Mouse (Mus musculus) limb, embryonic 14.5 days (tissue): ENCODE data around the gene Camk2b. TPM values are rescaled to one million over a fixed set of nuclear protein-coding genes. Genes with fewer than 3 reads are reported as not detected.
"Not testable (repeated sequence)": the region's sequence is repeated elsewhere in the genome, so short reads cannot be mapped to it uniquely, and the experiment has no call there.

ENCODE experiments used
- ATAC-seq: fragments of 200-750 bp; cut with Nextera tagmentation; 2 replicates; pipeline ENCODE4 v1.8.0; 2017; ENCODE audit warnings: low read depth, moderate number of reproducible peaks, moderate TSS enrichment; ENCODE audit not compliant: low FRiP score
- DNase-seq: peaks from one replicate; pipeline ENCODE4 v3.0.0-alpha.2; 2015; ENCODE audit warnings: low spot score
- H3K27ac ChIP-seq: fragments of 300-500 bp; sonication (generic); replicated peaks from 2 replicates; pipeline ENCODE4 v1.5.1; 2014; ENCODE audit warnings: low read depth, mild to moderate bottlenecking, low read length, moderate library complexity, mixed read lengths
- H3K27me3 ChIP-seq: fragments of 300-500 bp; sonication (generic); 2 replicates; pipeline ENCODE4 v1.6.1; 2014; ENCODE audit warnings: low read length, mixed read lengths; ENCODE audit not compliant: control insufficient read depth, insufficient read depth
- H3K36me3 ChIP-seq: fragments of 300-500 bp; sonication (generic); 2 replicates; pipeline ENCODE4 v1.6.1; 2014; ENCODE audit warnings: mild to moderate bottlenecking, low read length, moderate library complexity, mixed read lengths; ENCODE audit not compliant: control insufficient read depth, insufficient read depth
- H3K4me1 ChIP-seq: fragments of 300-500 bp; sonication (generic); 2 replicates; pipeline ENCODE4 v1.6.1; 2014; ENCODE audit warnings: antibody characterized with exemption, low read length, mixed read lengths; ENCODE audit not compliant: control insufficient read depth, insufficient read depth
- H3K4me2 ChIP-seq: fragments of 300-500 bp; sonication (generic); replicated peaks from 2 replicates; pipeline ENCODE4 v1.6.1; 2014; ENCODE audit warnings: low read depth, mild to moderate bottlenecking, low read length, moderate library complexity; ENCODE audit not compliant: severe bottlenecking
- H3K4me3 ChIP-seq: fragments of 300-500 bp; sonication (generic); replicated peaks from 2 replicates; pipeline ENCODE4 v1.5.1; 2014; ENCODE audit warnings: low read length
- H3K9ac ChIP-seq: fragments of 300-500 bp; sonication (generic); 2 replicates; pipeline ENCODE4 v1.6.1; 2014; ENCODE audit warnings: mild to moderate bottlenecking, low read depth, low read length, moderate library complexity; ENCODE audit not compliant: severe bottlenecking
- H3K9me3 ChIP-seq: fragments of 300-500 bp; sonication (generic); 2 replicates; pipeline ENCODE4 v1.6.1; 2016; ENCODE audit warnings: low read length; ENCODE audit not compliant: control insufficient read depth
- POLR2A ChIP-seq: fragments of 200-500 bp; IDR thresholded peaks from 2 replicates; pipeline ENCODE4 v1.8.0; 2012; ENCODE audit warnings: inconsistent platforms, mild to moderate bottlenecking, moderate library complexity, borderline replicate concordance; ENCODE audit not compliant: insufficient read depth, insufficient read length; ENCODE audit errors: extremely low read depth
- WGBS: fragments of 180-500 bp; shearing (Covaris S2); extraction: QIAGEN DNeasy Blood & Tissue Kit; methylation state at CpG from one replicate; pipeline ENCODE4 v1.1.7; 2014; 5-methylcytosine and 5-hydroxymethylcytosine counted together
- polyA plus RNA-seq, 2 experiments: library from polyadenylated mRNA; depleted of rRNA in 1 of 2; stranded (reverse) in 1 of 2; unstranded in 1 of 2; fragments of >200 nt; fragmentation: Nextera tagmentation in 1 of 2; extraction: Ambion mirVana in 1 of 2; gene quantifications; 2 replicates each; pipeline versions ENCODE4 v1.2.1 to v1.2.3; 2012 to 2014

The Camk2b gene
- polyA plus RNA-seq, 2 experiments = 1.5 to 3.5 TPM

GRCm38 (mm10) chr11:5948546-5949250 lies 117.5 kb downstream of the Camk2b start:
- Histone ChIP-seq H3K4me2 (no peak overlapping the region), H3K27ac (no peak overlapping the region), H3K9me3 (no peaks in the 10 kb centered on the region), H3K36me3 (no peaks in the 10 kb centered on the region), H3K27me3 (no peaks in the 10 kb centered on the region), H3K9ac (no peak overlapping the region), H3K4me1 (peaks cover 9% of the 10 kb centered on the region), H3K4me3 (no peak overlapping the region)
- TF ChIP-seq POLR2A = no peak
- ATAC-seq = no peak
- 33% methylated on average over 10 of the region's 10 CpGs for WGBS
- no peak for DNase-seq

GRCm38 (mm10) chr11:5947796-5948195 lies 118.4 kb downstream of the Camk2b start:
- no peaks in the 10 kb centered on the region for H3K9me3 ChIP-seq
- no peak for TF ChIP-seq POLR2A
- H3K4me1 ChIP-seq = peaks cover 9% of the 10 kb centered on the region
- H3K4me2 ChIP-seq = no peak overlapping the region
- no peak overlapping the region for H3K9ac ChIP-seq
- no peak for ATAC-seq
- 41% methylated on average over 4 of the region's 4 CpGs for WGBS
- no peak overlapping the region for H3K27ac ChIP-seq
- no peak overlapping the region for H3K4me3 ChIP-seq
- no peaks in the 10 kb centered on the region for H3K36me3 ChIP-seq
- no peak for DNase-seq
- no peaks in the 10 kb centered on the region for H3K27me3 ChIP-seq

GRCm38 (mm10) chr11:5945096-5945495 lies 121.1 kb downstream of the Camk2b start:
- ATAC-seq (no peak), DNase-seq (no peak)
- Histone ChIP-seq H3K9ac (no peak overlapping the region), H3K27ac (no peak overlapping the region), H3K4me1 (peaks cover 9% of the 10 kb centered on the region), H3K36me3 (no peaks in the 10 kb centered on the region), H3K9me3 (no peaks in the 10 kb centered on the region), H3K27me3 (no peaks in the 10 kb centered on the region), H3K4me2 (no peak overlapping the region), H3K4me3 (no peak overlapping the region)
- WGBS = 71% methylated on average over 2 of the region's 2 CpGs
- no peak for TF ChIP-seq POLR2A

GRCm38 (mm10) chr11:5942966-5943365 lies 123.2 kb downstream of the Camk2b start:
- DNase-seq = no peak
- Histone ChIP-seq H3K9ac (no peak overlapping the region), H3K36me3 (no peaks in the 10 kb centered on the region), H3K27ac (no peak overlapping the region), H3K4me1 (no peaks in the 10 kb centered on the region), H3K4me2 (no peak overlapping the region), H3K9me3 (no peaks in the 10 kb centered on the region), H3K4me3 (no peak overlapping the region), H3K27me3 (no peaks in the 10 kb centered on the region)
- TF ChIP-seq POLR2A = no peak
- 52% methylated on average over 6 of the region's 6 CpGs for WGBS
- no peak for ATAC-seq

- not testable (repeated sequence) for H3K27ac ChIP-seq, DNase-seq, H3K4me3 ChIP-seq, H3K4me2 ChIP-seq, H3K4me1 ChIP-seq, H3K9me3 ChIP-seq, H3K36me3 ChIP-seq, H3K9ac ChIP-seq, ATAC-seq, H3K27me3 ChIP-seq
- 92% methylated on average over 11 of the region's 11 CpGs for WGBS
Observed at GRCm38 (mm10) chr11:5934531-5934930, 131.6 kb downstream of the Camk2b start.

GRCm38 (mm10) chr11:5931947-5932346 lies 134.2 kb downstream of the Camk2b start:
- H3K36me3 ChIP-seq, H3K4me2 ChIP-seq, H3K27ac ChIP-seq, DNase-seq, H3K9ac ChIP-seq, H3K9me3 ChIP-seq, H3K27me3 ChIP-seq, H3K4me1 ChIP-seq, ATAC-seq, H3K4me3 ChIP-seq: not testable (repeated sequence)
- WGBS = 82% methylated on average over 6 of the region's 6 CpGs
